ENCODE assay signal across 20 mouse cellular contexts in the genomic region with DNA sequence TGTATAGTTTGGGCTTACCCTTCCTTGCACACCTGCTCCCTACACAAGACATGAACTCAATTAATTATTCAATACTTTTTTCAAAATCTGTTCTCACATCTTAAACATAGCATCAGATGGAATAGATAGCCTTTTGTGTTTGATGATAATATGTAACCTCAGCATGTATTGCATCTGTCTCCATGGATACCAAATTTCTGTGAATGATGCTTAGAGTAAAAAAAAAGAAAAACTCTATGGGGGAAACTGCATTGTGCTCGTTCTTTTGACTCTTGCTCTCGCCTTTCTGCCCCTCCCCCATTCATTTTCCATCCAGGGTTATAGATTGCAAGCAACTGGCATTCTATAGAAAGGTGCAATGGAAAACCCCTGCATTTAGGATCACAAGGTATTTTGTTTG.
"Had no signal": no experiment of that assay in that cellular context is flagged by ENCODE, and none has a peak within 500 bp of the region (broad histone marks: within the 10 kb centered on the region; RNA-seq: fewer than 3 reads in every experiment).

No protein-coding gene starts in this region.

- H3K4me1 ChIP-seq: lung, embryonic 15.5 days had no signal

- H3K4me2 ChIP-seq: limb, embryonic 13.5 days; liver, embryonic 12.5 days; liver, embryonic 15.5 days; lung, embryonic 15.5 days; midbrain, embryonic 12.5 days had no signal

- H3K9ac ChIP-seq: limb, embryonic 13.5 days; liver, embryonic 12.5 days; liver, embryonic 15.5 days; lung, embryonic 15.5 days; midbrain, embryonic 12.5 days had no signal

- H3K9me3 ChIP-seq: limb, embryonic 10.5 days; limb, embryonic 13.5 days; liver, embryonic 12.5 days; liver, embryonic 15.5 days; lung, embryonic 15.5 days; megakaryocyte, embryonic 14.5 days; midbrain, embryonic 12.5 days had no signal

- H3K36me3 ChIP-seq: limb, embryonic 10.5 days; limb, embryonic 13.5 days; liver, embryonic 12.5 days; liver, embryonic 15.5 days; lung, embryonic 15.5 days; midbrain, embryonic 12.5 days had no signal

- H3K27me3 ChIP-seq: limb, embryonic 13.5 days; liver, embryonic 15.5 days; lung, embryonic 15.5 days; megakaryocyte, embryonic 14.5 days; midbrain, embryonic 12.5 days had no signal

- ATAC-seq: intestine, postnatal 0 days; liver, embryonic 12.5 days had no signal

- DNase-seq: kidney, adult 2 months; kidney, postnatal 25 days; layer of hippocampus, adult 9-11 months; liver; lung, adult 18-20 months; lung, postnatal 10 days; lung, postnatal 36 days; thymus, adult 2 months; thymus, postnatal 25 days had no signal

- H3K27ac ChIP-seq: kidney, postnatal 0 days; layer of hippocampus, adult 2 months; limb, embryonic 10.5 days; limb, embryonic 13.5 days; liver, embryonic 12.5 days; liver, embryonic 15.5 days; lung, embryonic 15.5 days; midbrain, embryonic 12.5 days; stomach, postnatal 0 days had no signal

- H3K4me3 ChIP-seq: layer of hippocampus, adult 2 months; limb, embryonic 10.5 days; limb, embryonic 13.5 days; liver, embryonic 12.5 days; liver, embryonic 15.5 days; lung, embryonic 15.5 days; megakaryocyte, embryonic 14.5 days; midbrain, embryonic 12.5 days had no signal
